Mouse (Mus musculus) C2C12 (cell line): ENCODE measurements around the gene Gm12169.

Experiments used
- CEBPB ChIP-seq: IDR thresholded peaks from one replicate; pipeline ENCODE4 v1.6.1; 2011; ENCODE audit warnings: low read depth, mild to moderate bottlenecking, control low read depth, moderate library complexity
- CTCF ChIP-seq: IDR thresholded peaks from one replicate; pipeline ENCODE4 v1.5.1; 2011; ENCODE audit not compliant: control insufficient read depth, insufficient read depth, insufficient read length
- MAX ChIP-seq: IDR thresholded peaks from one replicate; pipeline ENCODE4 v1.6.1; 2011; ENCODE audit warnings: mild to moderate bottlenecking, control low read depth

DNA sequence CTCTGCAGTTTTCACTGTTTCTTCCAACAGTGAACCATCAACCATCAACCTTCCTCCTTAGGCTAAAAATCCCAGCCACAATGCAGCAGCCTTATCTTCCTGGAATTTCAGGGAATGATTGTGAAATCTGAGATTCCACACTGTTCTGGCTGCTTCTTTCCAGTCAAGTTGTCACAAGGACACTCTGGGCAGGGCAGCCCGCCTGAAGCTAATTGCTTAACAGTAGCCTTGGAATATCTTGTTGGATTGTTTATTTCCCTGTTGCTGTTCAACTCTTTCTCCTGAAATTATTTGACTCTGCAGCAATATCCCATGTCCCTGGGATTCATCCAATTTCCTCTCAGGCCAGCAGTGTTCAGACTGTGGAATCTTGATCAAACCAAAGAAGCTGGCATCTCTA, 40.7 kb downstream of the Gm12169 start:
- TF ChIP-seq CTCF: no peak
- TF ChIP-seq MAX: no peak
- TF ChIP-seq CEBPB: no peak
